Mouse (Mus musculus) liver, embryonic 14.5 days (tissue): ENCODE results near the gene Stat3.

Source experiments
- CTCF ChIP-seq: IDR thresholded peaks from 2 replicates; pipeline ENCODE4 v1.5.1; 2016; ENCODE audit warnings: antibody characterized with exemption, low read depth, control low read depth
- EP300 ChIP-seq: IDR thresholded peaks from 2 replicates; pipeline ENCODE4 v1.6.1; 2016; ENCODE audit warnings: antibody characterized with exemption, low read depth

GRCm38 (mm10) chr11:100949540-100949939 lies 10.2 kb upstream of the Stat3 start:
- TF ChIP-seq CTCF: peak; percentile 23; the same call in 1 of the 2 replicates
- TF ChIP-seq EP300: 0 out of 2 replicates have a peak, but pooled peaks have one; percentile 5
